ENCODE assay signal across 11 mouse cellular contexts in genomic region chr9:57811793-57812733, GRCm38 (mm10). TPM values are rescaled to one million over a fixed set of nuclear protein-coding genes. Genes with fewer than 3 reads are reported as not detected.
DNase-seq lines count a peak whose midpoint lies in the region; ATAC-seq lines count a peak whose summit lies in the region.
"Had no signal": no experiment of that assay in that cellular context is flagged by ENCODE, and none has a peak within 500 bp of the region (broad histone marks: within the 10 kb centered on the region; RNA-seq: fewer than 3 reads in every experiment).

No protein-coding gene starts in this region.

- H3K9ac ChIP-seq in kidney, embryonic 15.5 days = no peak overlapping the region
- H3K9ac ChIP-seq in forebrain, embryonic 13.5 days = no peak overlapping the region
- no peak overlapping the region for H3K9ac ChIP-seq in midbrain, embryonic 12.5 days (replicated peaks)
- H3K9ac ChIP-seq: lung, embryonic 14.5 days had no signal

- no peaks in the 10 kb centered on the region for H3K27me3 ChIP-seq in kidney, embryonic 15.5 days
- H3K27me3 ChIP-seq in forebrain, embryonic 13.5 days = no peaks in the 10 kb centered on the region
- no peaks in the 10 kb centered on the region for H3K27me3 ChIP-seq in midbrain, embryonic 12.5 days

- WGBS in kidney, embryonic 15.5 days = 18% methylated on average over 8 of the region's 8 CpGs
- 24% methylated on average over 8 of the region's 8 CpGs for WGBS in forebrain, embryonic 13.5 days
- 35% methylated on average over 8 of the region's 8 CpGs for WGBS in midbrain, embryonic 12.5 days

- DNase-seq in kidney, postnatal 36 days = no peak
- peak; percentile 41 for DNase-seq in R1 (ENCODE audit: low read depth, low spot score)
- DNase-seq in cerebellum, adult 8-10 months = no peak
- no peak for DNase-seq in right cerebral cortex, postnatal 14 days
- no peak for DNase-seq in urinary bladder, adult 2 months (ENCODE audit: low spot score)
- DNase-seq: adrenal gland, postnatal 10 days; layer of hippocampus, postnatal 36 days; lung, embryonic 14.5 days had no signal

- H3K4me3 ChIP-seq in kidney, embryonic 15.5 days (replicated peaks) = no peak overlapping the region
- H3K4me3 ChIP-seq in forebrain, embryonic 13.5 days = no peak overlapping the region
- no peak overlapping the region for H3K4me3 ChIP-seq in midbrain, embryonic 12.5 days

- peak; percentile 35; the same call in 1 of the 2 replicates for ATAC-seq in kidney, embryonic 15.5 days (replicated peaks; ENCODE audit: low FRiP score)
- ATAC-seq in forebrain, embryonic 13.5 days = no peak
- ATAC-seq in midbrain, embryonic 12.5 days (ENCODE audit: low FRiP score, low read depth) = no peak

- H3K36me3 ChIP-seq in kidney, embryonic 15.5 days = 0 out of 2 replicates have a peak, but pooled peaks cover 6% of the 10 kb centered on the region
- H3K36me3 ChIP-seq in forebrain, embryonic 13.5 days (ENCODE audit: poor library complexity, severe bottlenecking) = peaks cover 3% of the 10 kb centered on the region; the same call in 1 of the 2 replicates
- peaks cover 7% of the 10 kb centered on the region; the same call in 1 of the 2 replicates for H3K36me3 ChIP-seq in midbrain, embryonic 12.5 days

- H3K27ac ChIP-seq in kidney, embryonic 15.5 days = peak overlapping the region; percentile 69
- H3K27ac ChIP-seq in forebrain, embryonic 13.5 days = peak overlapping the region; percentile 57
- H3K27ac ChIP-seq in midbrain, embryonic 12.5 days (replicated peaks) = peak overlapping the region; percentile 73

- no peaks in the 10 kb centered on the region for H3K9me3 ChIP-seq in kidney, embryonic 15.5 days (replicated peaks)
- no peaks in the 10 kb centered on the region for H3K9me3 ChIP-seq in forebrain, embryonic 13.5 days (replicated peaks)
- no peaks in the 10 kb centered on the region for H3K9me3 ChIP-seq in midbrain, embryonic 12.5 days

- H3K4me2 ChIP-seq in kidney, embryonic 15.5 days = no peak overlapping the region
- peak overlapping the region; percentile 15; the same call in 1 of the 2 replicates for H3K4me2 ChIP-seq in forebrain, embryonic 13.5 days
- 0 out of 2 replicates have a peak overlapping the region, but pooled peaks have one; percentile 5 for H3K4me2 ChIP-seq in midbrain, embryonic 12.5 days (replicated peaks)
- H3K4me2 ChIP-seq: lung, embryonic 14.5 days had no signal

- H3K4me1 ChIP-seq in kidney, embryonic 15.5 days = peaks cover 89% of the 10 kb centered on the region
- H3K4me1 ChIP-seq in forebrain, embryonic 13.5 days = peaks cover 68% of the 10 kb centered on the region
- H3K4me1 ChIP-seq in midbrain, embryonic 12.5 days = peaks cover 81% of the 10 kb centered on the region

RNA-seq across cellular contexts. Expression of gene Arid3b, which starts 24.5 kb away (rescaled TPM):
- polyA plus RNA-seq in kidney, embryonic 15.5 days (2015; fragmentation: Nextera tagmentation; extraction: Ambion mirVana) = 6.2 and 9.1 TPM in 2 replicates
- polyA plus RNA-seq in forebrain, embryonic 13.5 days (2015; fragmentation: Nextera tagmentation; extraction: Ambion mirVana) = 12.3 and 12.8 TPM in 2 replicates
- 23.1 and 28.1 TPM in 2 replicates for polyA plus RNA-seq in midbrain, embryonic 12.5 days (2016; fragmentation: Nextera tagmentation; extraction: Ambion mirVana)
- polyA plus RNA-seq in urinary bladder, adult 2 months (2012; rRNA removed) = 5.6 and 6.7 TPM in 2 replicates

RNA-seq across cellular contexts. Expression of gene Clk3, which starts 46.4 kb away (rescaled TPM):
- polyA plus RNA-seq in kidney, embryonic 15.5 days (2015; fragmentation: Nextera tagmentation; extraction: Ambion mirVana) = 71.0 and 71.8 TPM in 2 replicates
- 90.5 and 91.0 TPM in 2 replicates for polyA plus RNA-seq in forebrain, embryonic 13.5 days (2015; fragmentation: Nextera tagmentation; extraction: Ambion mirVana)
- 90.0 and 94.7 TPM in 2 replicates for polyA plus RNA-seq in midbrain, embryonic 12.5 days (2016; fragmentation: Nextera tagmentation; extraction: Ambion mirVana)
- polyA plus RNA-seq in urinary bladder, adult 2 months (2012; rRNA removed) = 90.8 and 111 TPM in 2 replicates
